Mouse (Mus musculus): ENCODE data around the gene Actb. TPM values are rescaled to one million over a fixed set of nuclear protein-coding genes. Genes with fewer than 3 reads are reported as not detected.

Actb gene
- polyA plus RNA-seq, 1 experiment from 2014 or later = 15,839 TPM

GRCm38 (mm10) chr5:142907048-142907802, 671 bp upstream of the Actb start:
- Histone ChIP-seq H3K9me3 (ENCODE audit: control insufficient read depth, low read length) (no peaks in the 10 kb centered on the region), H3K27me3 (ENCODE audit: control insufficient read depth, insufficient read depth, low read length) (no peaks in the 10 kb centered on the region), H3K27ac (ENCODE audit: low read depth, low read length) (peak overlapping the region; percentile 99), H3K4me1 (ENCODE audit: control insufficient read depth, insufficient read depth, low read length) (peaks cover 31% of the 10 kb centered on the region), H3K4me3 (ENCODE audit: low read depth, low read length) (peak overlapping the region; percentile 82), H3K9ac (ENCODE audit: low read length) (peak overlapping the region; percentile 78), H3K4me2 (ENCODE audit: low read depth) (peak overlapping the region; percentile 54), H3K36me3 (ENCODE audit: control insufficient read depth, insufficient read depth, low read length) (peaks cover 16% of the 10 kb centered on the region)
- ATAC-seq (ENCODE audit: insufficient read depth, low FRiP score, low TSS enrichment) (no peak), DNase-seq (ENCODE audit: low spot score) (no peak)
- WGBS = 41% methylated on average over 14 of the region's 14 CpGs

- Histone ChIP-seq H3K4me3 (ENCODE audit: low read depth, low read length) (peak overlapping the region; percentile 82), H3K27me3 (ENCODE audit: control insufficient read depth, insufficient read depth, low read length) (no peaks in the 10 kb centered on the region), H3K9me3 (ENCODE audit: control insufficient read depth, low read length) (no peaks in the 10 kb centered on the region), H3K27ac (ENCODE audit: low read depth, low read length) (peak overlapping the region; percentile 99), H3K4me1 (ENCODE audit: control insufficient read depth, insufficient read depth, low read length) (peaks cover 31% of the 10 kb centered on the region), H3K36me3 (ENCODE audit: control insufficient read depth, insufficient read depth, low read length) (peaks cover 16% of the 10 kb centered on the region), H3K4me2 (ENCODE audit: low read depth) (peak overlapping the region; percentile 85), H3K9ac (ENCODE audit: low read length) (peak overlapping the region; percentile 99)
- DNase-seq (ENCODE audit: low spot score) (peak; percentile 99), ATAC-seq (ENCODE audit: insufficient read depth, low FRiP score, low TSS enrichment) (peak; percentile 73)
- under 1% methylated on average over 83 of the region's 84 CpGs for WGBS
Measured at GRCm38 (mm10) chr5:142905725-142906531, 626 bp downstream of the Actb start.

DNA sequence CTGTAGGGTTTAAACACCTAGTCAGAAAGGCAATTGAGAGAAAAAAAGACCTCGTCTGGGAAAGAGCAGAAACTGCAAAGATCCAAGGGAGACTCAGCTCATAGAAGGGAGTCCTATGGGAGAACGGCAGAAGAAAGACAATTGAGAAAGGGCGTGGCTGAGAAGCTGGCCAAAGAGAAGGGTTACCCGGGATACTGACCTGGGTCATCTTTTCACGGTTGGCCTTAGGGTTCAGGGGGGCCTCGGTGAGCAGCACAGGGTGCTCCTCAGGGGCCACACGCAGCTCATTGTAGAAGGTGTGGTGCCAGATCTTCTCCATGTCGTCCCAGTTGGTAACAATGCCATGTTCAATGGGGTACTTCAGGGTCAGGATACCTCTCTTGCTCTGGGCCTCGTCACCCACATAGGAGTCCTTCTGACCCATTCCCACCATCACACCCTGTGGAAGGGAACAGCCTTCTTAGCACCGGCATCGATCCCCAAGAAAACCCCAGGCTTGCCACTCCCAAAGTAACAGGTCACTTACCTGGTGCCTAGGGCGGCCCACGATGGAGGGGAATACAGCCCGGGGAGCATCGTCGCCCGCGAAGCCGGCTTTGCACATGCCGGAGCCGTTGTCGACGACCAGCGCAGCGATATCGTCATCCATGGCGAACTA, 1.4 kb downstream of the Actb start:
- H3K27ac ChIP-seq (ENCODE audit: low read depth, low read length) = peak overlapping the region; percentile 99
- WGBS = 6% methylated on average over 27 of the region's 27 CpGs
- peaks cover 19% of the 10 kb centered on the region for H3K36me3 ChIP-seq (ENCODE audit: control insufficient read depth, insufficient read depth, low read length)
- H3K9ac ChIP-seq (ENCODE audit: low read length) = peak overlapping the region; percentile 99
- H3K4me1 ChIP-seq (ENCODE audit: control insufficient read depth, insufficient read depth, low read length) = peaks cover 31% of the 10 kb centered on the region
- ATAC-seq (ENCODE audit: insufficient read depth, low FRiP score, low TSS enrichment) (peak; percentile 7; the same call in 1 of the 2 replicates), DNase-seq (ENCODE audit: low spot score) (no peak)
- no peaks in the 10 kb centered on the region for H3K27me3 ChIP-seq (ENCODE audit: control insufficient read depth, insufficient read depth, low read length)
- peak overlapping the region; percentile 85 for H3K4me2 ChIP-seq (ENCODE audit: low read depth)
- H3K9me3 ChIP-seq (ENCODE audit: control insufficient read depth, low read length) = no peaks in the 10 kb centered on the region
- peak overlapping the region; percentile 82 for H3K4me3 ChIP-seq (ENCODE audit: low read depth, low read length)

- H3K36me3 ChIP-seq (ENCODE audit: control insufficient read depth, insufficient read depth, low read length) = peaks cover 25% of the 10 kb centered on the region
- DNase-seq (ENCODE audit: low spot score) = no peak
- peaks cover 25% of the 10 kb centered on the region for H3K4me1 ChIP-seq (ENCODE audit: control insufficient read depth, insufficient read depth, low read length)
Measured at GRCm38 (mm10) chr5:142904208-142905037, 2.1 kb downstream of the Actb start.

GRCm38 (mm10) chr5:142903470-142904207, 2.9 kb downstream of the Actb start:
- H3K27ac ChIP-seq (ENCODE audit: low read depth, low read length) = peak overlapping the region; percentile 99; the same call in 1 of the 2 replicates
- H3K9me3 ChIP-seq (ENCODE audit: control insufficient read depth, low read length) = no peaks in the 10 kb centered on the region
- no peaks in the 10 kb centered on the region for H3K27me3 ChIP-seq (ENCODE audit: control insufficient read depth, insufficient read depth, low read length)
- H3K4me1 ChIP-seq (ENCODE audit: control insufficient read depth, insufficient read depth, low read length) = peaks cover 19% of the 10 kb centered on the region
- peaks cover 26% of the 10 kb centered on the region for H3K36me3 ChIP-seq (ENCODE audit: control insufficient read depth, insufficient read depth, low read length)
- no peak overlapping the region for H3K9ac ChIP-seq (ENCODE audit: low read length)
- DNase-seq (ENCODE audit: low spot score) (no peak), ATAC-seq (ENCODE audit: insufficient read depth, low FRiP score, low TSS enrichment) (no peak)
- peak overlapping the region; percentile 85 for H3K4me2 ChIP-seq (ENCODE audit: low read depth)
- 90% methylated on average over 14 of the region's 14 CpGs for WGBS
- H3K4me3 ChIP-seq (ENCODE audit: low read depth, low read length) = peak overlapping the region; percentile 82; the same call in 1 of the 2 replicates

More at GRCm38 (mm10) chr5:142904208-142905037, 2.1 kb downstream of the Actb start:
- Histone ChIP-seq H3K27ac (ENCODE audit: low read depth, low read length) (peak overlapping the region; percentile 99), H3K4me2 (ENCODE audit: low read depth) (peak overlapping the region; percentile 85), H3K9ac (ENCODE audit: low read length) (peak overlapping the region; percentile 99), H3K27me3 (ENCODE audit: control insufficient read depth, insufficient read depth, low read length) (no peaks in the 10 kb centered on the region), H3K4me3 (ENCODE audit: low read depth, low read length) (peak overlapping the region; percentile 82), H3K9me3 (ENCODE audit: control insufficient read depth, low read length) (no peaks in the 10 kb centered on the region)
- WGBS = 83% methylated on average over 19 of the region's 19 CpGs
- ATAC-seq (ENCODE audit: insufficient read depth, low FRiP score, low TSS enrichment) = no peak

GRCm38 (mm10) chr5:142902506-142903314, 3.8 kb downstream of the Actb start:
- ATAC-seq (ENCODE audit: insufficient read depth, low FRiP score, low TSS enrichment) (no peak), DNase-seq (ENCODE audit: low spot score) (peak; percentile 57)
- no peaks in the 10 kb centered on the region for H3K9me3 ChIP-seq (ENCODE audit: control insufficient read depth, low read length)
- H3K9ac ChIP-seq (ENCODE audit: low read length) = no peak overlapping the region
- H3K27ac ChIP-seq (ENCODE audit: low read depth, low read length) = no peak overlapping the region; the same call in 1 of the 2 replicates
- H3K4me3 ChIP-seq (ENCODE audit: low read depth, low read length) = no peak overlapping the region
- H3K36me3 ChIP-seq (ENCODE audit: control insufficient read depth, insufficient read depth, low read length) = peaks cover 26% of the 10 kb centered on the region
- 58% methylated on average over 5 of the region's 5 CpGs for WGBS
- no peaks in the 10 kb centered on the region for H3K27me3 ChIP-seq (ENCODE audit: control insufficient read depth, insufficient read depth, low read length)
- H3K4me1 ChIP-seq (ENCODE audit: control insufficient read depth, insufficient read depth, low read length) = peaks cover 17% of the 10 kb centered on the region
- no peak overlapping the region for H3K4me2 ChIP-seq (ENCODE audit: low read depth)

DNA sequence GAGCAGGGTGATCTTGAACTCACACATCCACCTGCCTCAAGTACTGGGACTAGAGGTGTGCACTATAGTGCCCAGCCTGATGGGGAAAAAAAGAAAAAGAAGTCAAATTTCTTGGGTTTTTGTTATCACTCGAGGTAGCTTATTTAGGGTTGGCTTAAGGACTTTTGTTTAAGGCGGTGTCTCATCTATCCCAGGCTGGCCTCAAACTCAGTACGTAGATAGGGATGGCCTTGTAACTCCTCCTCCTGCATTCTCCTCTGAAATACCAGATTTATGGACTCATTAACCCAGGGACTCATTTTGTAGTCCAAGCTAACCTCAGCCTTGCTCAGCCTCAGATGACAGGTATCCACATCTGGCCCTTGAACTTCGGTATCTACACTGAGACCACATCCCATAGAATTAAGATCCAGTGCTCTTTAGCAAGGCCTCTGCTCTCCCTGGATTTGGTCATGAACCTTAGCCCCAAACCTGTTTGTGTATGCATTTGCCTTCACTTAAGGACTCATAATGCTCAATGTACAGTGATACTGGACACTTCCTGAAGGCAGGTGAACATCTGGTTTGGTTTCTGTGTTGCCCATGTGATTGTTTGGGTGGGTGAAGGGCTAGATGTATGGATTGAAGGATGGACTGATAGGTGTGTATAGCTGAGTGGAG, 4.6 kb downstream of the Actb start:
- Histone ChIP-seq H3K36me3 (ENCODE audit: control insufficient read depth, insufficient read depth, low read length) (peaks cover 26% of the 10 kb centered on the region), H3K27me3 (ENCODE audit: control insufficient read depth, insufficient read depth, low read length) (no peaks in the 10 kb centered on the region), H3K9me3 (ENCODE audit: control insufficient read depth, low read length) (no peaks in the 10 kb centered on the region), H3K9ac (ENCODE audit: low read length) (no peak overlapping the region), H3K27ac (ENCODE audit: low read depth, low read length) (no peak overlapping the region), H3K4me2 (ENCODE audit: low read depth) (no peak overlapping the region), H3K4me3 (ENCODE audit: low read depth, low read length) (no peak overlapping the region), H3K4me1 (ENCODE audit: control insufficient read depth, insufficient read depth, low read length) (peaks cover 10% of the 10 kb centered on the region)
- ATAC-seq (ENCODE audit: insufficient read depth, low FRiP score, low TSS enrichment) = no peak
- DNase-seq (ENCODE audit: low spot score) = peak; percentile 48
- 62% methylated on average over 4 of the region's 4 CpGs for WGBS

All from neural tube, embryonic 11.5 days (tissue).